ENCODE assay signal across 28 mouse cellular contexts in the genomic region with DNA sequence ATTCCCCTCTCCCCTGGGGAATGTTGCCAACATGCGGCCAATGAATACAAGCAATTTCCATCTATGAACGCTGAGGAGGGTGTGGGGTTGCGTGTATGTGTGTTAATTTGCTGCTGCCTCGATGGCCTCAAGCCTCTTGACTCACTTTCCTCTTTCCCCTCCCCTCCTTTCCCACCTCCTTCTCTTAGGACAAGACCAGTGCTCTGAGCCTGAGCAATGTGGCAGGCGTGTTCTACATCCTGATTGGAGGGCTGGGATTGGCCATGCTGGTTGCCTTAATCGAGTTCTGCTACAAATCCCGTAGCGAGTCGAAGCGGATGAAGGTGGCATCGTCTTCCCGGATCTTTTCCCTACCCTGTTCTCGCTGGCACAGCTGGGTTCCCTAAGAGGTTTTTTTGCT.
DNase-seq lines count a peak whose midpoint lies in the region; ATAC-seq lines count a peak whose summit lies in the region.
"Had no signal": no experiment of that assay in that cellular context is flagged by ENCODE, and none has a peak within 500 bp of the region (broad histone marks: within the 10 kb centered on the region; RNA-seq: fewer than 3 reads in every experiment).

No protein-coding gene starts in this region.

- no peak overlapping the region for H3K4me3 ChIP-seq in forebrain, embryonic 15.5 days
- H3K4me3 ChIP-seq in forebrain, embryonic 12.5 days (replicated peaks) = no peak overlapping the region
- no peak overlapping the region for H3K4me3 ChIP-seq in hindbrain, embryonic 13.5 days
- no peak overlapping the region for H3K4me3 ChIP-seq in hindbrain, embryonic 11.5 days (ENCODE audit: low read depth, low read length)
- no peak overlapping the region for H3K4me3 ChIP-seq in midbrain, embryonic 15.5 days
- no peak overlapping the region for H3K4me3 ChIP-seq in midbrain, embryonic 11.5 days (ENCODE audit: low read depth, low read length)
- H3K4me3 ChIP-seq: embryonic facial prominence, embryonic 10.5 days; embryonic facial prominence, embryonic 15.5 days; heart, adult 2 months; left cerebral cortex, adult 2 months; limb, embryonic 13.5 days; lung, embryonic 15.5 days; midbrain, embryonic 12.5 days; myocyte had no signal

- H3K9ac ChIP-seq in forebrain, embryonic 15.5 days (replicated peaks) = no peak overlapping the region
- H3K9ac ChIP-seq in forebrain, embryonic 12.5 days = no peak overlapping the region
- H3K9ac ChIP-seq in hindbrain, embryonic 13.5 days = no peak overlapping the region
- H3K9ac ChIP-seq in hindbrain, embryonic 11.5 days (ENCODE audit: low read depth, low read length) = no peak overlapping the region
- H3K9ac ChIP-seq in midbrain, embryonic 15.5 days = no peak overlapping the region
- H3K9ac ChIP-seq in midbrain, embryonic 11.5 days (ENCODE audit: low read length) = no peak overlapping the region
- H3K9ac ChIP-seq: embryonic facial prominence, embryonic 15.5 days; limb, embryonic 13.5 days; lung, embryonic 15.5 days; midbrain, embryonic 12.5 days had no signal

- H3K4me1 ChIP-seq in forebrain, embryonic 15.5 days = peaks cover 11% of the 10 kb centered on the region
- peaks cover 17% of the 10 kb centered on the region for H3K4me1 ChIP-seq in forebrain, embryonic 12.5 days
- peaks cover 19% of the 10 kb centered on the region for H3K4me1 ChIP-seq in hindbrain, embryonic 13.5 days (replicated peaks)
- no peaks in the 10 kb centered on the region for H3K4me1 ChIP-seq in hindbrain, embryonic 11.5 days (replicated peaks; ENCODE audit: control insufficient read depth, insufficient read depth, low read length)
- H3K4me1 ChIP-seq in midbrain, embryonic 15.5 days = peaks cover 13% of the 10 kb centered on the region
- no peaks in the 10 kb centered on the region for H3K4me1 ChIP-seq in midbrain, embryonic 11.5 days (ENCODE audit: control insufficient read depth, insufficient read depth, low read length)
- H3K4me1 ChIP-seq: embryonic facial prominence, embryonic 10.5 days; embryonic facial prominence, embryonic 15.5 days; limb, embryonic 13.5 days; lung, embryonic 15.5 days had no signal

- peak; percentile 23; the same call in 1 of the 2 replicates for ATAC-seq in forebrain, embryonic 15.5 days (replicated peaks)
- no peak for ATAC-seq in forebrain, embryonic 12.5 days (ENCODE audit: low FRiP score)
- peak; percentile 24; the same call in 1 of the 2 replicates for ATAC-seq in hindbrain, embryonic 13.5 days (ENCODE audit: low FRiP score)
- no peak for ATAC-seq in hindbrain, embryonic 11.5 days (ENCODE audit: low FRiP score)
- ATAC-seq in midbrain, embryonic 15.5 days (replicated peaks) = peak; percentile 42; the same call in 1 of the 2 replicates
- no peak for ATAC-seq in midbrain, embryonic 11.5 days (ENCODE audit: low FRiP score)
- ATAC-seq: intestine, embryonic 16.5 days had no signal

- H3K27ac ChIP-seq in forebrain, embryonic 15.5 days (replicated peaks) = peak overlapping the region; percentile 26; the same call in 1 of the 2 replicates
- no peak overlapping the region for H3K27ac ChIP-seq in forebrain, embryonic 12.5 days
- no peak overlapping the region for H3K27ac ChIP-seq in hindbrain, embryonic 13.5 days
- H3K27ac ChIP-seq in hindbrain, embryonic 11.5 days (ENCODE audit: low read depth, low read length) = no peak overlapping the region
- H3K27ac ChIP-seq in midbrain, embryonic 15.5 days = peak overlapping the region; percentile 63; the same call in 1 of the 2 replicates
- H3K27ac ChIP-seq in midbrain, embryonic 11.5 days (ENCODE audit: low read depth, low read length) = no peak overlapping the region
- H3K27ac ChIP-seq: embryonic facial prominence, embryonic 10.5 days; embryonic facial prominence, embryonic 15.5 days; heart, adult 2 months; kidney, postnatal 0 days; left cerebral cortex, adult 2 months; limb, embryonic 13.5 days; lung, embryonic 15.5 days; midbrain, embryonic 12.5 days had no signal

- no peaks in the 10 kb centered on the region for H3K36me3 ChIP-seq in forebrain, embryonic 15.5 days
- H3K36me3 ChIP-seq in forebrain, embryonic 12.5 days (replicated peaks) = no peaks in the 10 kb centered on the region
- H3K36me3 ChIP-seq in hindbrain, embryonic 13.5 days = no peaks in the 10 kb centered on the region
- no peaks in the 10 kb centered on the region for H3K36me3 ChIP-seq in hindbrain, embryonic 11.5 days (ENCODE audit: control insufficient read depth, insufficient read depth, low read length)
- no peaks in the 10 kb centered on the region for H3K36me3 ChIP-seq in midbrain, embryonic 15.5 days (replicated peaks)
- H3K36me3 ChIP-seq in midbrain, embryonic 11.5 days (ENCODE audit: control insufficient read depth, insufficient read depth, low read length) = no peaks in the 10 kb centered on the region
- H3K36me3 ChIP-seq: embryonic facial prominence, embryonic 10.5 days; embryonic facial prominence, embryonic 15.5 days; G1E; limb, embryonic 13.5 days; lung, embryonic 15.5 days; midbrain, embryonic 12.5 days had no signal

- WGBS in forebrain, embryonic 15.5 days = 61% methylated on average over 13 of the region's 13 CpGs
- 82% methylated on average over 13 of the region's 13 CpGs for WGBS in forebrain, embryonic 12.5 days
- WGBS in hindbrain, embryonic 13.5 days = 75% methylated on average over 13 of the region's 13 CpGs
- 82% methylated on average over 13 of the region's 13 CpGs for WGBS in hindbrain, embryonic 11.5 days
- WGBS in midbrain, embryonic 15.5 days = 66% methylated on average over 13 of the region's 13 CpGs
- WGBS in midbrain, embryonic 11.5 days = 78% methylated on average over 13 of the region's 13 CpGs

- no peak for DNase-seq in hindbrain, embryonic 11.5 days (ENCODE audit: low spot score)
- DNase-seq in midbrain, embryonic 11.5 days (ENCODE audit: low spot score, missing footprints) = no peak
- DNase-seq in retina, embryonic 14.5 days (ENCODE audit: low spot score) = peak; percentile 27
- DNase-seq in left cerebral cortex, postnatal 36 days (ENCODE audit: low spot score in 2 of 2) = no peak
- DNase-seq: adrenal gland, adult 8-10 months; cerebellum, adult 8-10 months; cerebellum, postnatal 25 days; gastrocnemius, postnatal 25 days; heart, adult 2 months; heart, postnatal 14 days; kidney, adult 8-10 months; thymus, adult 2 months; thymus, postnatal 36 days had no signal

- H3K4me2 ChIP-seq in forebrain, embryonic 15.5 days (replicated peaks) = no peak overlapping the region
- no peak overlapping the region for H3K4me2 ChIP-seq in forebrain, embryonic 12.5 days
- no peak overlapping the region for H3K4me2 ChIP-seq in hindbrain, embryonic 13.5 days
- no peak overlapping the region for H3K4me2 ChIP-seq in hindbrain, embryonic 11.5 days (replicated peaks; ENCODE audit: low read depth, low read length)
- H3K4me2 ChIP-seq in midbrain, embryonic 15.5 days = no peak overlapping the region
- no peak overlapping the region for H3K4me2 ChIP-seq in midbrain, embryonic 11.5 days
- H3K4me2 ChIP-seq: embryonic facial prominence, embryonic 15.5 days; limb, embryonic 13.5 days; liver, embryonic 11.5 days; lung, embryonic 15.5 days; midbrain, embryonic 12.5 days had no signal

- intact Hi-C loops in left cerebral cortex, postnatal 36 days (cut with DNase I) = loop anchor here (10.0 kb wide), 2 partner anchors 147 to 1163 kb away; no protein-coding TSS in a partner anchor

- no peaks in the 10 kb centered on the region for H3K27me3 ChIP-seq in forebrain, embryonic 15.5 days
- H3K27me3 ChIP-seq in forebrain, embryonic 12.5 days = no peaks in the 10 kb centered on the region
- no peaks in the 10 kb centered on the region for H3K27me3 ChIP-seq in hindbrain, embryonic 13.5 days
- no peaks in the 10 kb centered on the region for H3K27me3 ChIP-seq in hindbrain, embryonic 11.5 days (ENCODE audit: control insufficient read depth, insufficient read depth, low read length)
- H3K27me3 ChIP-seq in midbrain, embryonic 15.5 days (replicated peaks) = no peaks in the 10 kb centered on the region
- no peaks in the 10 kb centered on the region for H3K27me3 ChIP-seq in midbrain, embryonic 11.5 days (ENCODE audit: control insufficient read depth, insufficient read depth, low read length)
- H3K27me3 ChIP-seq: embryonic facial prominence, embryonic 15.5 days; limb, embryonic 13.5 days; lung, embryonic 15.5 days; midbrain, embryonic 12.5 days had no signal

- H3K9me3 ChIP-seq in forebrain, embryonic 15.5 days = no peaks in the 10 kb centered on the region
- H3K9me3 ChIP-seq in forebrain, embryonic 12.5 days = no peaks in the 10 kb centered on the region
- no peaks in the 10 kb centered on the region for H3K9me3 ChIP-seq in hindbrain, embryonic 13.5 days
- no peaks in the 10 kb centered on the region for H3K9me3 ChIP-seq in hindbrain, embryonic 11.5 days (ENCODE audit: control insufficient read depth, low read length)
- H3K9me3 ChIP-seq in midbrain, embryonic 15.5 days = no peaks in the 10 kb centered on the region
- no peaks in the 10 kb centered on the region for H3K9me3 ChIP-seq in midbrain, embryonic 11.5 days (ENCODE audit: control insufficient read depth, low read length)
- H3K9me3 ChIP-seq: embryonic facial prominence, embryonic 10.5 days; embryonic facial prominence, embryonic 15.5 days; G1E; limb, embryonic 13.5 days; lung, embryonic 15.5 days; midbrain, embryonic 12.5 days had no signal

Comparison
In these comparisons a context has a peak if more than half of its experiments do, and no peak if none do; other contexts are left out.
1. ATAC-seq: peak in forebrain, embryonic 15.5 days (single experiment), hindbrain, embryonic 13.5 days (single experiment) and midbrain, embryonic 15.5 days (single experiment); none in forebrain, embryonic 12.5 days (single experiment), hindbrain, embryonic 11.5 days (single experiment) and midbrain, embryonic 11.5 days (single experiment).
2. H3K27ac ChIP-seq: peak in forebrain, embryonic 15.5 days (single experiment) and midbrain, embryonic 15.5 days (single experiment); none in forebrain, embryonic 12.5 days (single experiment), hindbrain, embryonic 13.5 days (single experiment), hindbrain, embryonic 11.5 days (single experiment) and midbrain, embryonic 11.5 days (single experiment).